Mouse (Mus musculus) mouse embryonic stem cell (cell line): Measurements from ENCODE around the gene Oaf.

Source experiments
- in situ Hi-C, 2 experiments: fragments of 300-500 bp; cut with MboI; formaldehyde crosslinking; loops; 1 replicate in 1 of 2; 3 replicates in 1 of 2; pipeline ENCODE4 v1.14.3; 2019 to 2020; ENCODE audit warnings: low sequenced_read_pairs in 2 of 2, low pct_unique_long_range_greater_than_20kb in 1 of 2, mixed read lengths in 1 of 2; ENCODE audit not compliant: unreplicated experiment in 1 of 2

The Oaf gene

GRCm38 (mm10) chr9:43251786-43252185 lies 12.1 kb upstream of the Oaf start:
- in situ Hi-C loops: no loop called here

DNA sequence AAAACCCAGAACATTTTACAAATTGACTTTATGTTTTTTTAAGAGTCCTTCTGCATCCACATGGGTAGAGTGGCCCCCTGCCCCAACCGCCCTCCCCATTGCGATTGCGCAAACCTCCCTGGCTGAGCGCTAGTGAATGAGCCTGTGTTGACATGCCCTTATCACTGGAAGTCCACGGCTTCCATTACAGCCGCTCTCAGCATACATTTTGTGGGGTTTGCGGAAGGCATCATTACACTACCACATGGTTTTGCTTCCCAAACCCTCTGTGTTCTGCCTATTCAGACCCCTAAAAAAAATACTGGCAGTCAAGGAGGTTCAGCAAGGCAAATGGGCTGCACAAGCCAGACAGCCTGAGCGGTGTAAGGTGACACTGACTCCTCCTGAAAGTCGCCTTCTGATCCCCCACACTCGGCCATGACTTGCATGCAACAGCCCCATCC lies 7.0 kb upstream of the Oaf start:
- in situ Hi-C loops: no loop called here

- in situ Hi-C loops: no loop called here
Observed at GRCm38 (mm10) chr9:43245801-43246570, 6.3 kb upstream of the Oaf start.

DNA sequence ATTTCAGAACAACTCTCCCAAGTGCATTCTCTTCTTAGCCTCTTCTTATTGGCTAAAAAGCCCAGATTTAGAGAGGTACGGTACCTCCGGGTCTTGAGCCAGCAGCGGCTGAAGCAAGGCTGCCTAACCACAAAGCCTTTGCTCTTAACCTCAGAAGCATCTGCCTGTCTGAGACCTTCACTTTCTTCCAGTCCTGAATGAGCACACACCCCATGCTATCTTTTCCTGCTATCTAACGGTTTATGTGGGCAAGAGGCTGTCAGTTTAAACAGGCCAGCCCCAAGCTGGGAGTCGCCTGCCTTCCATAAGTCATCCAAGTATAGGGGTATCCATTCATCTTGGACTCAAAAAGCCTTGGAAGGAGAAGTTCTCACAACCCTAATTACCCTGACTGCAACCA lies 2.7 kb upstream of the Oaf start:
- in situ Hi-C loops: no loop called here

DNA sequence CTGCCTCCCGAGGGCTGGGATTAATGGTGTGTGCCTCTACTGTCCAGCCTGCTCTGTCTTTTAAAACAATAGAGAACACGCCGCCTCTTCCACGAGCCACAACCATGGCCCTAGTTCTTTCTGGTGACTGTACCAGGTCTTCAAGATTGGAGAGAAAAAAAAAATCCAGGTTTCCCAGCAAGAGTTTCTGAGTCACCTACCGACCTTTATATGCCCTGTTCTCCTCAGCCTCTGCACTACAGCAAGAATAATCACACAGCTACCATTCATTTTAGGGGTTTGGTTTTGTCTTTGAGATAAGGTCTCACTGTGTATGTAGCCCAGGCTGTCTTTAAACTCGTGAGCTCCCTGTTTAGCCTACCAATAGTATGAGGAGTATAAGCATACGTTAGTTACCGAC lies 2.3 kb upstream of the Oaf start:
- in situ Hi-C loops: no loop called here

DNA sequence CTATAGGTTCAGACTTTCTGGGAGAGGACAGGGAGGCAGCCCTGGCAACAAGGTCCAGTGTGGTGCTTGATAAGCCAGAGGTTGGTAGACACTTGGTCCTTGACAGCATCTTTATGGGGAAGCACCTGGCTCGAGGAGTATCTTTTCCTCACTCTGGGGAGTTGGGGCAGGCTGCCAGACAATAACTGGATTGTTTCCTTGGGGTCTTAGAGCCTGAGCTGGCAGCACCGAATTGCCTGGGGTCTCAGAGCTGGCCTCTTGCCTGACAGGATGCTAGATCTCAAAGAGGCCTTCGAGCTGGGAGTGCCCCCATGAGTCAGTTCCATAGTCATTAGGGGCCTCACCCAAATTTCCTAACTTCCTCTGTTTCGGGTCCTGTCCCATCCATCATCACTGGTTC lies 1.6 kb upstream of the Oaf start:
- in situ Hi-C loops: no loop called here

DNA sequence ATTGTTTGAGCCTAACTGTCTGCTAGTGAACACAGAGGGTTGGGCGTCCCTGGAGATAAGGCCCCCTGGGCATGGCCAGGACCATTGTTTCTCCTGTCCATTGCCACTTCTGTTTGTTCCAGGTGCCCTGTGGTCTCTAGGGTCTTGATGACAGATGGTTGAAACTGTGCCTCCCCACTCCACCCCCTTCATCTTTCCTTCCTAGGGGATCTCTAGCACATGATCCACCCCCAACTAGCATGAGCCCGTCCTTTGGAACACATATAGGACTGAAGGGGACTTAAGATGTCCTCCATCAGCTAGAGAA lies 836 bp upstream of the Oaf start:
- in situ Hi-C loops: no loop called here

DNA sequence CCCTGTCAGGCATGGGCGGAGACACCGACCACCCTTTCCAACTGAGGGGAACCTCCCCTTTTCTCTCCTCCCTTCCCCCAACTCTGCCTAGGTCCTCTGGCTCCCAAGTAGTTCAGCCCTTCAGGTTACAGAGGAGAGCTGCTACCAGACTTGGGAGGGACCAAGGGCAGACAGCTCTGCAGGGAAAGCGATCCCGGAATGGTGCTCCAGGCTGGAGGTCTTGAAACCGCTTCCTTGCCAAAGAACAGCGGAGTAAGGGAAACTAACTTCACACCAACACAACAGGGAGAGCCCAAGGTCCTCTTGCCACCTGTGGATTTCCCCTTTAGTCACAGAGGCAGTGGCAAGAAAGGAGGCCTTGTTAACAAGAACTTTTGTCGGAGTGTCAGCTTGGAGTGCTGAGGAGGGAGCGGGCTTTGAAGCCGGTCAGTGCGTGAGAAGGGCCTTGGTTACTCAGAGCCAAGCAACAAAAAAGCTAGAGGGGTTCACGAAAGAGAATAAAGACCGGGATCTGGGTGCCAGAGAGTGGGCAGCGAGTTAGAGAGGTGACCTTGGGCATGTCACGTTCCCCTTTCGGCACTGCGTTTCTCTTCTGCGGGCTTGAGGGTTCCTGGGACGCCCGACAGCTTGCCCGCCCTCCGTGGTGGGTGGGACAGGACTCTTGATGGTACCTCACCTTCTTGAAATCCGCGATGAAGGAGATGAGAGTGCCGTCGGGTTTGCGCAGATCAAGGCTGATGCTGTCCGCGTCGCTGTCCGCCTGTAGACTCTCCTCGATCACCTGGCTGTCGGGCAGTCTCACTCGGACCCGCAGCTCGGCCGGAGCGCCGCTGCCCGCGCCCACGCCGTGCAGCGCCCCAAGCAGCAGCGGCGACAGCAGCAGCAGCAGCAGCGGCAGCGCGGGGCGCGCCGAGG lies 823 bp downstream of the Oaf start:
- in situ Hi-C loops: no loop called here

DNA sequence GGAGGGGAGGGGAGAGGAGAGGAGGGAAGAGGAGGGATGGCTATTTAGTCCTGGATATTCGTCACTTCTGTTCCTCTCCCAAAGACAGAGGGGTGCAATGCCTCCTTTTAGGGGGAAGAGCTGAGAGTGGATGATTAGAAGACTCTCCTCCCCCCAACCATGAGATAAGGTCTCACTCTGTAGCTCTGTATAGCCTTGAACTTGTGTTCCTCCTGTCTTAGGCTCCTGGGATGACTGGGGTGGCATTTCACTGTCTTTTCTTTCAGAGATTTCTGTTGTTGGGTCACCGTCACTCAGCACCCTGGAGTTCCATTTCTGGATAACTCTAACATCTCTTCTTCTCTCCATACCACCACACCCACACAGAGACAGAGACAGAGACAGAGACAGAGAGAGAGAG lies 1.5 kb downstream of the Oaf start:
- in situ Hi-C loops: no loop called here

DNA sequence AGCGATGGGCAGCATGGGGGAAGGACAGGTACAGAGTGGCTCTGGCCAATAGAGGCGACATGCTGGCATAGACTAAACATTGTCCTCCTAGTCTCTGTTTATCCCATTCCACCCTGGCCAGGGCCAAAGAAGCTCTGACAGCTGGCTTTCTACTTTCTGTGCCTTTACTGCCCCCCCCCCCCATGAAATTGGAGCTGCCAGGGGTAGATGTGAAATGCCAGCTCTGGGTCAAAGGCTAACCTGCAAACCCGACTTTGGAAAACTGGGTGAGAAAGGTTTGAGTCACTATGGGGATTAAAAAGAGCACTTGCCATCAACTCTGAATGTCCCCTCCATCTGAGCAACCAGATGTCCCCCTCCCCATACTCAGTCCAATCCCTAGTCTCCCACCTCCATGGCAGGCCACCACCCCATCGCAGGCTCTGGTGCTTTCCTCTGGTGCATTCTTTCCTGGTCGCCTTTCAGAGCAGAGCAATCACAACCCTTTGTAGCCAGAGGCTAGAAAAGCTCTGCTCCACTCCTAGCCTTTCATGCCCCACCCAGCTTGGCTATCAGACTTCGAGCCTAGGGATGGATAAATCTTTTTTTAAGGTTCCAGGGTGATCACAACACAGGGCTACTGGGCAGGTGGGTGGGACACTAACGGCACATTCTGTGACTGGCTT lies 2.5 kb downstream of the Oaf start:
- in situ Hi-C loops: no loop called here

- in situ Hi-C loops: no loop called here
Observed at GRCm38 (mm10) chr9:43236576-43236975, 3.1 kb downstream of the Oaf start.

- in situ Hi-C loops: no loop called here
Observed at GRCm38 (mm10) chr9:43236106-43236505, 3.6 kb downstream of the Oaf start.

- in situ Hi-C loops: no loop called here
Observed at GRCm38 (mm10) chr9:43235336-43235735, 4.4 kb downstream of the Oaf start.

GRCm38 (mm10) chr9:43234496-43234895 lies 5.2 kb downstream of the Oaf start:
- in situ Hi-C loops: no loop called here

- in situ Hi-C loops: no loop called here
Observed at GRCm38 (mm10) chr9:43233515-43233914, 6.2 kb downstream of the Oaf start.

- in situ Hi-C loops: no loop called here
Observed at GRCm38 (mm10) chr9:43233044-43233443, 6.7 kb downstream of the Oaf start.

- in situ Hi-C loops: no loop called here
Observed at GRCm38 (mm10) chr9:43232286-43232685, 7.4 kb downstream of the Oaf start.

- in situ Hi-C loops: no loop called here
Observed at GRCm38 (mm10) chr9:43231805-43232204, 7.9 kb downstream of the Oaf start.

DNA sequence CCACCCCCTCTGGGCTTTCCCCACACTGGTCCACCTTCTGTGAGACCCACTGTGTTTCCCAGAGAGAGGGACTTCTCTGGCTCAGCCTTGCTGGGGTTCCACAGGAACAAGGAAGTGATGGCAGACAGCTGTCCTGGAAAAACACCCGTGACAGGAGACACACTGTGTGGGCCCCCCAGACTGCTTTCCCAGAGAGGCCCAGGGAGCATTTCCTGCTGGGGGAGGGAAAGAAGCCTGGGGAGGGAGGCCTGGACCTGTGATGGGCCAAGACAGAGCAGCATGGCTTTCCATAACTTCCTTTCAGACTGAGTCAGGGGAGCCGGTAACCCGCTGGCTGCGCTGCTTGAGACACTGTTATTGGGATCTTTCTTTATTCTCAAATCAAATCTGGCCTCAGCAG lies 8.8 kb downstream of the Oaf start:
- in situ Hi-C loops: no loop called here
